Mouse (Mus musculus): ENCODE data around the gene Mrpl38. TPM values are rescaled to one million over a fixed set of nuclear protein-coding genes. Genes with fewer than 3 reads are reported as not detected.
A peak's percentile ranks its signal among the peaks of the same experiment; 100 is the strongest.

Gene Mrpl38
- polyA plus RNA-seq, 1 experiment = 121 TPM

DNA sequence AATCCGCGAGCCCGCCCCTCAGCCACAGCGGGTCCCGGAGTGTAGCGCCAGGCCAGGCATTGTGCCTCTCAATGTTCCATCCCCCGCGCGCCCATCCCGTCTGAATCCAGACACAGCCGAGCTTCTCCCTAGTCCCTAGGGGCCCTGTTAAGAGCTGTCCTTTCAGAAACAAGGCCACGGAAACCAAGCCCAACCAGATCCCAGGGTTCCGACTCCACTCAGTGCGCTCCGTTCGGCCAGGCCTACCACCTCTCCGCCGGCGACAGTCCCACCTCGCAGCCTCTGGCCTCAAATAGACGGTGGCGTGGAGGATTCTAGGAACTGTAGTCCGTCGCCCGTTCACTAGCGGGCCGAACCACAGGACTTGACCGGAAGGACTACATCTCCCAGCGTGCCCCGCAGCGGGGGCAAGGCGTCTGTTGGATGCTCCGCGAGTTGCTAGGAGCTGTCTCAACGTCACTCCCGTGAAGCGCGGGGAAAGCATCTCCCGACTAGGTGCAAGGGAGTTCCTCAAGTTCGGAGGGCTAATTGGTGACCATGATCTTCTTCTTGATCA lies 29.3 kb upstream of the Mrpl38 start, which contains the start of gene Fbf1:
Gene Fbf1, minus strand, starts transcription at position 283 of the 556 bp plus-strand sequence.
- TF ChIP-seq MAX (IDR thresholded peaks at IDR 0.05) = no peak
- TF ChIP-seq MYOD1 (IDR thresholded peaks at IDR 0.05; ENCODE audit: control insufficient read depth, insufficient read length, low read depth) = no peak
- TF ChIP-seq MYOG (IDR thresholded peaks at IDR 0.05; ENCODE audit: control insufficient read depth, extremely low read depth, insufficient read length) = no peak
- TF ChIP-seq FOSL1 (IDR thresholded peaks at IDR 0.05; ENCODE audit: insufficient read depth, low read length, poor library complexity, severe bottlenecking) = no peak
- no peak for TF ChIP-seq USF1 (IDR thresholded peaks at IDR 0.05; ENCODE audit: low read depth)
- TF ChIP-seq CEBPB (IDR thresholded peaks at IDR 0.05; ENCODE audit: low read depth) = no peak
- no peak for TF ChIP-seq CTCF (IDR thresholded peaks at IDR 0.05; ENCODE audit: control insufficient read depth, insufficient read depth, insufficient read length)
- Histone ChIP-seq H3K79me3 (ENCODE audit: low read depth) (peaks cover 13% of the 10 kb centered on the region), H3ac (ENCODE audit: control insufficient read depth, insufficient read length, low read depth) (peak within 1 kb of the TSS; percentile 90), H3K27me3 (ENCODE audit: control insufficient read depth, insufficient read depth, insufficient read length) (no peaks in the 10 kb centered on the region), H3K36me3 (ENCODE audit: control insufficient read depth, insufficient read depth) (peaks cover 33% of the 10 kb centered on the region), H3K79me2 (ENCODE audit: control insufficient read depth, insufficient read depth) (peaks cover 42% of the 10 kb centered on the region), H3K4me3 (ENCODE audit: insufficient read depth, poor library complexity, severe bottlenecking) (peak within 1 kb of the TSS; percentile 74)

DNA sequence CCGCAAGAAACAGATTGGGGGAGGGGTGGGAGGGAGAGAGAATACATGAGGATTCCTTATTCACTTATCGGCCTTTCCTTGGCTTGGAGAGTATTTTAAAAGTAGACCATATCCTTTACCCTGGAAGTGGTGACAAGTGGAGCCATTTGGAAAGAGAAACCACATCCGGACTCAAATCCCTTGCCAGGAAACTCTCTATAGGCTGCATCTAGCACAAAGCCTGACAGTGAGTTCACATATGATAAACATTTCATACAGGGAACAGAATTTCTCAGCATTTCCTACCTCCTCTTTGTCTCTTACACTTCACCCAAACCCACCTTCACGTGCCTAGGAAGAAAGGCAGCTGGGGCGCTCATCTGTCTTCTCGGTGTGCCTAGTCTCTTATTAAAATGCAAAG lies 28.6 kb upstream of the Mrpl38 start:
- Histone ChIP-seq H3K4me3 (ENCODE audit: insufficient read depth, poor library complexity, severe bottlenecking) (peak overlapping the region; percentile 74), H3K36me3 (ENCODE audit: control insufficient read depth, insufficient read depth) (peaks cover 28% of the 10 kb centered on the region), H3K27me3 (ENCODE audit: control insufficient read depth, insufficient read depth, insufficient read length) (no peaks in the 10 kb centered on the region), H3ac (ENCODE audit: control insufficient read depth, insufficient read length, low read depth) (peak overlapping the region; percentile 90), H3K79me2 (ENCODE audit: control insufficient read depth, insufficient read depth) (peaks cover 42% of the 10 kb centered on the region), H3K79me3 (ENCODE audit: low read depth) (peaks cover 13% of the 10 kb centered on the region)
- no peak for TF ChIP-seq MYOD1 (IDR thresholded peaks at IDR 0.05; ENCODE audit: control insufficient read depth, insufficient read length, low read depth)
- no peak for TF ChIP-seq CEBPB (IDR thresholded peaks at IDR 0.05; ENCODE audit: low read depth)
- no peak for TF ChIP-seq FOSL1 (IDR thresholded peaks at IDR 0.05; ENCODE audit: insufficient read depth, low read length, poor library complexity, severe bottlenecking)
- no peak for TF ChIP-seq CTCF (IDR thresholded peaks at IDR 0.05; ENCODE audit: control insufficient read depth, insufficient read depth, insufficient read length)

DNA sequence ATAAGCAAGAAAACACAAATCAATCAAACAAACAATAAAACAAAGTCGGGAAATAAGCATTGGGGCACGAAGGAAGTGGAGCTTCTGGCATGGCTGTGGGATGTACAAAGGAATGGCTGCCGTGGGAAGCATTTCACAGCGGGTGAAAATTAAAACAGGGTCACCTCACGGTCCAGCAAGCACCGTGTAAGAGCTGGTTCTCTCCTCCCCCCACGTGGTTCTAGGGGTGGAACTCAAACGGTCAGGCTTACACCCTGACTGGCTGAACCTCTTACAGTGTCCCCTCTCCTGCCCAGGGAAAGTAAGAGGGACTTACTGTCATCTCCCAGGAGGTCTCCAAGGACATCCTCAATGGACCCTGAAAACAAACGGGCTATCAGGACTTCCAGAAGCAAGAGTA lies 24.3 kb upstream of the Mrpl38 start:
- H3ac ChIP-seq (ENCODE audit: control insufficient read depth, insufficient read length, low read depth) = no peak overlapping the region
- H3K79me3 ChIP-seq (ENCODE audit: low read depth) = peaks cover 13% of the 10 kb centered on the region
- TF ChIP-seq MAX (IDR thresholded peaks at IDR 0.05) (no peak), MYOD1 (IDR thresholded peaks at IDR 0.05; ENCODE audit: control insufficient read depth, insufficient read length, low read depth) (no peak), FOSL1 (IDR thresholded peaks at IDR 0.05; ENCODE audit: insufficient read depth, low read length, poor library complexity, severe bottlenecking) (no peak), CTCF (IDR thresholded peaks at IDR 0.05; ENCODE audit: control insufficient read depth, insufficient read depth, insufficient read length) (no peak), USF1 (IDR thresholded peaks at IDR 0.05; ENCODE audit: low read depth) (no peak), CEBPB (IDR thresholded peaks at IDR 0.05; ENCODE audit: low read depth) (no peak), MYOG (IDR thresholded peaks at IDR 0.05; ENCODE audit: control insufficient read depth, extremely low read depth, insufficient read length) (no peak)
- no peaks in the 10 kb centered on the region for H3K27me3 ChIP-seq (ENCODE audit: control insufficient read depth, insufficient read depth, insufficient read length)
- H3K4me3 ChIP-seq (ENCODE audit: insufficient read depth, poor library complexity, severe bottlenecking) = no peak overlapping the region
- H3K36me3 ChIP-seq (ENCODE audit: control insufficient read depth, insufficient read depth) = peaks cover 58% of the 10 kb centered on the region
- peaks cover 53% of the 10 kb centered on the region for H3K79me2 ChIP-seq (ENCODE audit: control insufficient read depth, insufficient read depth)

GRCm38 (mm10) chr11:116162146-116162545 lies 23.5 kb upstream of the Mrpl38 start:
- peaks cover 13% of the 10 kb centered on the region for H3K79me3 ChIP-seq (ENCODE audit: low read depth)
- no peak overlapping the region for H3ac ChIP-seq (ENCODE audit: control insufficient read depth, insufficient read length, low read depth)
- peaks cover 67% of the 10 kb centered on the region for H3K36me3 ChIP-seq (ENCODE audit: control insufficient read depth, insufficient read depth)
- H3K79me2 ChIP-seq (ENCODE audit: control insufficient read depth, insufficient read depth) = peaks cover 46% of the 10 kb centered on the region
- no peak overlapping the region for H3K4me3 ChIP-seq (ENCODE audit: insufficient read depth, poor library complexity, severe bottlenecking)
- TF ChIP-seq CEBPB (IDR thresholded peaks at IDR 0.05; ENCODE audit: low read depth) = no peak
- TF ChIP-seq USF1 (IDR thresholded peaks at IDR 0.05; ENCODE audit: low read depth) = no peak
- no peak for TF ChIP-seq FOSL1 (IDR thresholded peaks at IDR 0.05; ENCODE audit: insufficient read depth, low read length, poor library complexity, severe bottlenecking)
- TF ChIP-seq MYOD1 (IDR thresholded peaks at IDR 0.05; ENCODE audit: control insufficient read depth, insufficient read length, low read depth) = no peak
- H3K27me3 ChIP-seq (ENCODE audit: control insufficient read depth, insufficient read depth, insufficient read length) = no peaks in the 10 kb centered on the region

GRCm38 (mm10) chr11:116161312-116161711 lies 22.6 kb upstream of the Mrpl38 start:
- H3K79me2 ChIP-seq (ENCODE audit: control insufficient read depth, insufficient read depth) = peaks cover 38% of the 10 kb centered on the region
- peaks cover 7% of the 10 kb centered on the region for H3K79me3 ChIP-seq (ENCODE audit: low read depth)
- no peak overlapping the region for H3ac ChIP-seq (ENCODE audit: control insufficient read depth, insufficient read length, low read depth)
- no peak for TF ChIP-seq CTCF (IDR thresholded peaks at IDR 0.05; ENCODE audit: control insufficient read depth, insufficient read depth, insufficient read length)
- no peak for TF ChIP-seq MYOG (IDR thresholded peaks at IDR 0.05; ENCODE audit: control insufficient read depth, extremely low read depth, insufficient read length)
- TF ChIP-seq FOSL1 (IDR thresholded peaks at IDR 0.05; ENCODE audit: insufficient read depth, low read length, poor library complexity, severe bottlenecking) = no peak
- TF ChIP-seq MAX (IDR thresholded peaks at IDR 0.05) = no peak
- no peak for TF ChIP-seq CEBPB (IDR thresholded peaks at IDR 0.05; ENCODE audit: low read depth)
- TF ChIP-seq USF1 (IDR thresholded peaks at IDR 0.05; ENCODE audit: low read depth) = no peak
- no peak for TF ChIP-seq MYOD1 (IDR thresholded peaks at IDR 0.05; ENCODE audit: control insufficient read depth, insufficient read length, low read depth)
- no peak overlapping the region for H3K4me3 ChIP-seq (ENCODE audit: insufficient read depth, poor library complexity, severe bottlenecking)
- H3K27me3 ChIP-seq (ENCODE audit: control insufficient read depth, insufficient read depth, insufficient read length) = no peaks in the 10 kb centered on the region
- peaks cover 73% of the 10 kb centered on the region for H3K36me3 ChIP-seq (ENCODE audit: control insufficient read depth, insufficient read depth)

DNA sequence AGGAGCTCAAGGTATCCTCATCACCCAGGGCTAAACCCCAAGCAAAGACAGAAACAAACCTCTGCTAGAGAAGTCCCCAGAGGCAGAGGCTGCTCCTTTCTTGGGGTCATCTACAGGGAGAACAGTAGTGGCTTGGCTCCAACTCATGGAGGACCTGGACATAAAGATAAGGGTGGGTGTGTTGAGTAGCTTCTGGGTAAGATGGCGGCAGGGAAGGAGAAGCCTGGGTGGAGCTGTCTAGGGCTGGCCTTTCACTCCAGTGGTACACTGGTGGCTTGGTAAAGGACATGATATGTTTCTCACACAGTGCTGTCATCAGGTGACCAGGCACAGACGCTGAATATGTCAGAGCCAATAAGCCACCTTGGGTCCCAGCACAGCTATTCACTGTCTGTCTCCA lies 12.3 kb upstream of the Mrpl38 start:
- Histone ChIP-seq H3K79me3 (ENCODE audit: low read depth) (no peaks in the 10 kb centered on the region), H3K4me3 (ENCODE audit: insufficient read depth, poor library complexity, severe bottlenecking) (no peak overlapping the region), H3ac (ENCODE audit: control insufficient read depth, insufficient read length, low read depth) (no peak overlapping the region), H3K36me3 (ENCODE audit: control insufficient read depth, insufficient read depth) (peaks cover 96% of the 10 kb centered on the region), H3K27me3 (ENCODE audit: control insufficient read depth, insufficient read depth, insufficient read length) (no peaks in the 10 kb centered on the region), H3K79me2 (ENCODE audit: control insufficient read depth, insufficient read depth) (no peaks in the 10 kb centered on the region)
- no peak for TF ChIP-seq MYOD1 (IDR thresholded peaks at IDR 0.05; ENCODE audit: control insufficient read depth, insufficient read length, low read depth)
- no peak for TF ChIP-seq MYOG (IDR thresholded peaks at IDR 0.05; ENCODE audit: control insufficient read depth, extremely low read depth, insufficient read length)
- TF ChIP-seq MAX (IDR thresholded peaks at IDR 0.05) = no peak
- TF ChIP-seq CTCF (IDR thresholded peaks at IDR 0.05; ENCODE audit: control insufficient read depth, insufficient read depth, insufficient read length) = no peak
- TF ChIP-seq FOSL1 (IDR thresholded peaks at IDR 0.05; ENCODE audit: insufficient read depth, low read length, poor library complexity, severe bottlenecking) = no peak
- TF ChIP-seq CEBPB (IDR thresholded peaks at IDR 0.05; ENCODE audit: low read depth) = no peak
- TF ChIP-seq USF1 (IDR thresholded peaks at IDR 0.05; ENCODE audit: low read depth) = no peak
